Mouse (Mus musculus) embryonic facial prominence, embryonic 14.5 days (tissue): ENCODE data around the gene Fam198b. TPM values are rescaled to one million over a fixed set of nuclear protein-coding genes. Genes with fewer than 3 reads are reported as not detected.
A peak's percentile ranks its signal among the peaks of the same experiment; 100 is the strongest.

Source experiments
- ATAC-seq: fragments of 200-750 bp; cut with Nextera tagmentation; 2 replicates; pipeline ENCODE4 v1.8.0; 2017; ENCODE audit warnings: low read depth, moderate number of reproducible peaks, moderate TSS enrichment
- DNase-seq: peaks from one replicate; pipeline ENCODE4 v3.0.0-alpha.2; 2015; ENCODE audit warnings: low spot score
- H3K27ac ChIP-seq: fragments of 300-500 bp; sonication (generic); replicated peaks from 2 replicates; pipeline ENCODE4 v1.5.1; 2014; ENCODE audit warnings: low read depth, mild to moderate bottlenecking, low read length, moderate library complexity
- H3K27me3 ChIP-seq: fragments of 300-500 bp; sonication (generic); replicated peaks from 2 replicates; pipeline ENCODE4 v1.6.1; 2014; ENCODE audit warnings: low read length; ENCODE audit not compliant: control insufficient read depth, insufficient read depth
- H3K36me3 ChIP-seq: fragments of 300-500 bp; sonication (generic); 2 replicates; pipeline ENCODE4 v1.6.1; 2014; ENCODE audit warnings: low read length, mixed read lengths; ENCODE audit not compliant: control insufficient read depth, insufficient read depth
- H3K4me1 ChIP-seq: fragments of 300-500 bp; sonication (generic); 2 replicates; pipeline ENCODE4 v1.6.1; 2014; ENCODE audit warnings: antibody characterized with exemption, low read length; ENCODE audit not compliant: control insufficient read depth, insufficient read depth
- H3K4me2 ChIP-seq: fragments of 300-500 bp; sonication (generic); 2 replicates; pipeline ENCODE4 v1.6.1; 2014; ENCODE audit warnings: low read depth, mild to moderate bottlenecking, low read length, moderate library complexity, mixed read lengths
- H3K4me3 ChIP-seq: fragments of 300-500 bp; sonication (generic); 2 replicates; pipeline ENCODE4 v1.5.1; 2014; ENCODE audit warnings: low read depth, mild to moderate bottlenecking, low read length
- H3K9ac ChIP-seq: fragments of 300-500 bp; sonication (generic); 2 replicates; pipeline ENCODE4 v1.6.1; 2014; ENCODE audit warnings: low read depth, mild to moderate bottlenecking, low read length, moderate library complexity, mixed read lengths
- H3K9me3 ChIP-seq: fragments of 300-500 bp; sonication (generic); 2 replicates; pipeline ENCODE4 v1.6.1; 2016; ENCODE audit warnings: low read length; ENCODE audit not compliant: control insufficient read depth
- WGBS: fragments of 180-500 bp; shearing (Covaris S2); extraction: QIAGEN DNeasy Blood & Tissue Kit; methylation state at CpG from one replicate; pipeline ENCODE4 v1.1.7; 2014; 5-methylcytosine and 5-hydroxymethylcytosine counted together
- polyA plus RNA-seq: library from polyadenylated mRNA; unstranded; fragments of >200 nt; fragmentation: Nextera tagmentation; extraction: Ambion mirVana; gene quantifications from 2 replicates; pipeline ENCODE4 v1.2.1, GENCODE M21; 2014

Fam198b gene
- polyA plus RNA-seq, 1 experiment from 2014 or later: 9.4 TPM

- ATAC-seq: no peak
- peak; percentile 66 for DNase-seq
- Histone ChIP-seq H3K4me3 (no peak overlapping the region), H3K4me1 (0 out of 2 replicates have a peak, but pooled peaks cover 6% of the 10 kb centered on the region), H3K27me3 (no peaks in the 10 kb centered on the region), H3K27ac (no peak overlapping the region), H3K36me3 (no peaks in the 10 kb centered on the region), H3K9ac (no peak overlapping the region), H3K9me3 (no peaks in the 10 kb centered on the region), H3K4me2 (no peak overlapping the region)
- WGBS: 26% methylated on average over 8 of the region's 8 CpGs
Observed at GRCm38 (mm10) chr3:79989250-79989649, 104.9 kb downstream of the Fam198b start.

DNA sequence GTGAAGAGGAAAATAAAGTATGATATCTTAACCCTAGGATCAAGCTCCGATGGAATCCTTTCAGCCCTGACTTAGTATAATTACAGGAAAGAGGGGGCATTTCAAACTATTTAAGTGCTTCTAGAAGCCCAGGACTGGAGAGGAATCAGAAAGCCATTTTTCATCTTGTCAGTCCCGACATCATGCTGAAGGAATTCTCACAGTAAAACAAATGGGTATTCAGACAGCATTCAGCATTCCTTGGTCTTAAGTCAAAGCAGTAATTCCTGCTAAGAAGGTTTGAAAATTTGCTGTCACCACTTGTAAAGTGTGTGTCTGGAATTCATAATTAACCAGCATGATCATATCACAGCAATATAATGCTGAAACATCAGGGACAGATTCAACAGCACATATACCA, 105.6 kb downstream of the Fam198b start:
- H3K4me3 ChIP-seq: no peak overlapping the region
- WGBS: 27% methylated on average over 2 of the region's 2 CpGs
- H3K27me3 ChIP-seq: no peaks in the 10 kb centered on the region
- H3K27ac ChIP-seq: no peak overlapping the region
- H3K9ac ChIP-seq: no peak overlapping the region
- H3K36me3 ChIP-seq: no peaks in the 10 kb centered on the region
- DNase-seq (no peak), ATAC-seq (no peak)
- H3K4me1 ChIP-seq: 0 out of 2 replicates have a peak, but pooled peaks cover 6% of the 10 kb centered on the region
- no peaks in the 10 kb centered on the region for H3K9me3 ChIP-seq
- H3K4me2 ChIP-seq: no peak overlapping the region

DNA sequence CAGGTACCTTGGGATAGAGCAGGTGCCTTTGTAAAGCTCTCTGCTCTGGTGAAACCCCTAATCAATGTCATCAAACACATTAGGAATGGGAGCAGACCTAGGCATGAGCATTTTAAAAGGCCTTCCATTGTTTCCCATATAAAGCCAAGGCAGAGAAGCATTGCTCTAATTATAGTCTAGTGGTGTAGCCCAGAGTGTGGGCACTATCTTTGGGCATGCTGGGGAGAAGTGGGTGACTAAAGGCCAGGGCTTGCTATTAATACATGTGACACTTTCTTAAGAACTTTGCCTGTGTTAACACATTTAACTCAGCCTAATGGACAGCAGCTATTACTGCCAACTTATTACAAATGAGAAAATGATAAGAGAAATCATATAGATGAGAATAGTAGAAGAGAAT, 106.1 kb downstream of the Fam198b start:
- Histone ChIP-seq H3K9me3 (no peaks in the 10 kb centered on the region), H3K9ac (no peak overlapping the region), H3K4me1 (0 out of 2 replicates have a peak, but pooled peaks cover 6% of the 10 kb centered on the region), H3K27me3 (no peaks in the 10 kb centered on the region), H3K4me2 (no peak overlapping the region), H3K36me3 (no peaks in the 10 kb centered on the region), H3K4me3 (no peak overlapping the region), H3K27ac (no peak overlapping the region)
- ATAC-seq (no peak), DNase-seq (no peak)

DNA sequence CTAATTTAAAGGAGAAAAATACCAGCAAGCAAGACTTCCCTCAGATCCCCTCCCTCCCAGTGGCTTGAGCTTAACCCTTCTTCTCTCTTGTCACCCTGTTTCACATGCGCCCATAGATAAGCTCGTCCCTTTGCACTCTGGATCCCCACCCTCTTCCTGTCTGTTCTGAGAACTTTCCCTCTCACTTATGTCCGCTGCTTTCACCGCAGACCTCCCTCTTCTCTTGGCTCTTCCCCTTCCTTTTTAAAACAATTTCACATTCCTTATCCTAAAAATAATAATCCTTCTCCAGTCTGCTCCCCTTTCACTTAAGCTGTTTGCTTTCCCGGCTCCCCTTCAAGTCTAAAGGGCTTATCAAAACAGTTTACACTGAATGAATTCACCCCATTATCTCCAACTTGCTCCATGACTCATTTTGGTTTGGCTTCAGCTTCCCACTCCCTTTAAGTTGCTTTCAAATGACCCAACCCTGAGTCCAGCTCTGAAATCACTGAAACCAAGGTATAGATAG, 109.8 kb downstream of the Fam198b start:
- no peak overlapping the region for H3K27ac ChIP-seq
- H3K9me3 ChIP-seq: no peaks in the 10 kb centered on the region
- H3K4me1 ChIP-seq: 0 out of 2 replicates have a peak, but pooled peaks cover 5% of the 10 kb centered on the region
- ATAC-seq (no peak), DNase-seq (no peak)
- 48% methylated on average over 5 of the region's 5 CpGs for WGBS
- H3K36me3 ChIP-seq: no peaks in the 10 kb centered on the region
- H3K4me3 ChIP-seq: no peak overlapping the region
- H3K27me3 ChIP-seq: no peaks in the 10 kb centered on the region
- no peak overlapping the region for H3K9ac ChIP-seq
- H3K4me2 ChIP-seq: no peak overlapping the region

- 73% methylated on average over 6 of the region's 6 CpGs for WGBS
Observed at GRCm38 (mm10) chr3:79995726-79996125, 111.4 kb downstream of the Fam198b start.

More at GRCm38 (mm10) chr3:79995726-79996125, 111.4 kb downstream of the Fam198b start:
- Histone ChIP-seq H3K4me2 (no peak overlapping the region), H3K4me1 (no peaks in the 10 kb centered on the region), H3K27ac (no peak overlapping the region), H3K4me3 (no peak overlapping the region), H3K9ac (no peak overlapping the region), H3K9me3 (no peaks in the 10 kb centered on the region), H3K36me3 (no peaks in the 10 kb centered on the region), H3K27me3 (no peaks in the 10 kb centered on the region)
- no peak for DNase-seq
- ATAC-seq: no peak

Other genes with a start within 250 kb of the Fam198b start
- 0.46 and 0.54 TPM in 2 replicates for gene Rxfp1, start 146.7 kb upstream of the Fam198b start, polyA plus RNA-seq
- gene Tmem144, start 31.8 kb upstream of the Fam198b start, polyA plus RNA-seq: 3.3 and 4.6 TPM in 2 replicates